Mouse (Mus musculus) testis, adult 2 months (tissue): Measurements from ENCODE around the gene Cacna1a.

Source experiments
- CTCF ChIP-seq: fragments of 200-500 bp; IDR thresholded peaks from 2 replicates; pipeline ENCODE4 v1.5.1; 2012; ENCODE audit warnings: low read depth, mild to moderate bottlenecking, inconsistent platforms, low read length, moderate library complexity; ENCODE audit not compliant: control insufficient read depth, insufficient read depth, insufficient replicate concordance
- POLR2A ChIP-seq: fragments of 200-500 bp; IDR thresholded peaks from 2 replicates; pipeline ENCODE4 v1.6.1; 2012; ENCODE audit warnings: low read depth, mild to moderate bottlenecking, inconsistent platforms, low read length, moderate library complexity; ENCODE audit not compliant: control insufficient read depth

GRCm38 (mm10) chr8:84395751-84396457 lies 7.7 kb downstream of the Cacna1a start:
- TF ChIP-seq CTCF (no peak), POLR2A (no peak)
